Mouse (Mus musculus) heart, postnatal 0 days (tissue): ENCODE results near the gene Phospho1. TPM values are rescaled to one million over a fixed set of nuclear protein-coding genes. Genes with fewer than 3 reads are reported as not detected.
A peak's percentile ranks its signal among the peaks of the same experiment; 100 is the strongest.

ENCODE experiments used
- ATAC-seq: fragments of 200-750 bp; cut with Nextera tagmentation; 2 replicates; pipeline ENCODE4 v1.8.0; 2017; ENCODE audit warnings: low read depth, moderate number of reproducible peaks, moderate library complexity; ENCODE audit not compliant: insufficient read depth
- DNase-seq: peaks from one replicate; pipeline ENCODE4 v3.0.0-alpha.2; 2016; ENCODE audit warnings: low spot score
- H3K27ac ChIP-seq: fragments of 300-500 bp; sonication (generic); 2 replicates; pipeline ENCODE4 v1.5.1; 2014; ENCODE audit warnings: low read depth, mild to moderate bottlenecking
- H3K27me3 ChIP-seq: fragments of 300-500 bp; sonication (generic); 2 replicates; pipeline ENCODE4 v1.6.1; 2014; ENCODE audit warnings: low read length, mixed read lengths; ENCODE audit not compliant: control insufficient read depth, insufficient read depth
- H3K36me3 ChIP-seq: fragments of 300-500 bp; sonication (generic); replicated peaks from 2 replicates; pipeline ENCODE4 v1.6.1; 2014; ENCODE audit warnings: low read length, mixed read lengths; ENCODE audit not compliant: control insufficient read depth, insufficient read depth
- H3K4me1 ChIP-seq: fragments of 300-500 bp; sonication (generic); 2 replicates; pipeline ENCODE4 v1.6.1; 2014; ENCODE audit warnings: antibody characterized with exemption; ENCODE audit not compliant: control insufficient read depth, insufficient read depth
- H3K4me2 ChIP-seq: fragments of 300-500 bp; sonication (generic); 2 replicates; pipeline ENCODE4 v1.6.1; 2014; ENCODE audit warnings: low read depth, mild to moderate bottlenecking, low read length, moderate library complexity
- H3K4me3 ChIP-seq: fragments of 300-500 bp; sonication (generic); 2 replicates; pipeline ENCODE4 v1.5.1; 2014; ENCODE audit warnings: low read depth, low read length
- H3K9ac ChIP-seq: fragments of 300-500 bp; sonication (generic); replicated peaks from 2 replicates; pipeline ENCODE4 v1.6.1; 2014; ENCODE audit warnings: low read depth, low read length, mixed read lengths
- H3K9me3 ChIP-seq: fragments of 300-500 bp; sonication (generic); replicated peaks from 2 replicates; pipeline ENCODE4 v1.6.1; 2016; ENCODE audit warnings: low read length; ENCODE audit not compliant: control insufficient read depth
- CTCF ChIP-seq: IDR thresholded peaks from 2 replicates; pipeline ENCODE4 v1.5.1; 2016; ENCODE audit warnings: antibody characterized with exemption, control low read depth, low read depth
- EP300 ChIP-seq: IDR thresholded peaks from 2 replicates; pipeline ENCODE4 v1.6.1; 2016; ENCODE audit warnings: antibody characterized with exemption, low read depth
- WGBS: fragments of 180-500 bp; shearing (Covaris S2); extraction: QIAGEN DNeasy Blood & Tissue Kit; methylation state at CpG from one replicate; pipeline ENCODE4 v1.1.7; 2014; 5-methylcytosine and 5-hydroxymethylcytosine counted together
- polyA plus RNA-seq: library from polyadenylated mRNA; unstranded; fragments of >200 nt; fragmentation: Nextera tagmentation; extraction: Ambion mirVana; gene quantifications from 2 replicates; pipeline ENCODE4 v1.2.1, GENCODE M21; 2015
- total RNA-seq: library from RNA; depleted of rRNA; stranded (reverse); fragments of >200 nt; gene quantifications from 2 replicates; pipeline ENCODE4 v1.2.3, GENCODE M21; 2014; ENCODE audit warnings: low replicate concordance

The Phospho1 gene
- total and polyA plus RNA-seq, 2 experiments from 2014 or later = 6.7 to 46.6 TPM

DNA sequence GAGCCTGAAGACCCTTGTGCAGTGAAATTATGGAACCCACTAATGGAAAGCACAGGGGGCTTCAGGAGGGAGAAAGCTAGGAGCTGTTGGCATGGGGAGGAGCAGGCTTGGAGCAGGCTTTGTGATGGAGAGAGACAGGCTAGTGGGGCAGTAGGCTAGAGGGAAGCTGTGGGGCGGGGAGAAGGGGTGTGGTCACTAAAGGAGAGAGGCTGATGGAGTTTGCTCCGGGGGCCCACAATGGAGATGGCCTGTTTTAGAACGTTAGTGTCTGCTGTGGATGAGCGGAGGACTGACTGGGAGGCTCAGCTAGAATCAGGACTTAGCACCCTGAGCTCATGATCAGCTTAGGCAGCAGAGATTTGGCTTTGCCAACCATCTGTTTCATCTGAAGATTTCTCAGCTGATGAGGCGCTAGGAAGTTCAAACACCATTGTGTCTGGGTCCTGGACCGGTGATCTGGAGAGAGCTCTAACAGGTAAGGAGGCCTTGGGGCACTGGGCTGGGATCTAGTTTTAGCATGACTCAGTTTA lies 19.2 kb downstream of the Phospho1 start:
- no peaks in the 10 kb centered on the region for H3K27me3 ChIP-seq
- H3K9me3 ChIP-seq = no peaks in the 10 kb centered on the region
- peaks cover 4% of the 10 kb centered on the region; the same call in 1 of the 2 replicates for H3K4me1 ChIP-seq
- no peaks in the 10 kb centered on the region for H3K36me3 ChIP-seq
- no peak for ATAC-seq
- H3K4me2 ChIP-seq = peak overlapping the region; percentile 58
- DNase-seq = no peak
- WGBS = 40% methylated on average over 6 of the region's 6 CpGs
- peak overlapping the region; percentile 56 for H3K4me3 ChIP-seq
- TF ChIP-seq EP300 = no peak
- TF ChIP-seq CTCF = no peak
- peak overlapping the region; percentile 90 for H3K27ac ChIP-seq
- H3K9ac ChIP-seq = no peak overlapping the region

DNA sequence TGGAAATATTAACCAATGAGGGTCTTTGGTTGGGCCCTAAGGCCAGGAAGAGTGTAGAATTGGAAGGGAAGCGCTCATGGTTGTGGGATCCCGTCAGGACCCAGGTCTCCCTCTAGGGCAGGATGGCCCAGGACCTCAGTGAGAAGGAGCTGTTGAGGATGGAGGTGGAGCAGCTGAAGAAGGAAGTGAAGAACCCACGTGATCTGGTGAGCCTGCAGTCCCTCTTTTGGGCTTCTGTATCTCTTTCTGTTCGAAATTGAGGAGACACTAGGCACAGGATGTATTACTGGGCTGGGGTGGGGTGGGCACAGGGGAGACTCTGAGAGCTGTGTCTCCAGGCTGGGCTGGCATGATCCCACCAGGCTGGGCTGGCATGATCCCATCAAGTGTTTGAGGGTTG lies 20.6 kb downstream of the Phospho1 start:
- Histone ChIP-seq H3K9me3 (no peaks in the 10 kb centered on the region), H3K4me3 (no peak overlapping the region), H3K4me2 (peak overlapping the region; percentile 58), H3K9ac (no peak overlapping the region), H3K27me3 (no peaks in the 10 kb centered on the region), H3K4me1 (peaks cover 4% of the 10 kb centered on the region; the same call in 1 of the 2 replicates), H3K36me3 (no peaks in the 10 kb centered on the region), H3K27ac (no peak overlapping the region)
- WGBS = 47% methylated on average over 4 of the region's 4 CpGs
- no peak for DNase-seq
- no peak for ATAC-seq
- no peak for TF ChIP-seq CTCF
- no peak for TF ChIP-seq EP300

DNA sequence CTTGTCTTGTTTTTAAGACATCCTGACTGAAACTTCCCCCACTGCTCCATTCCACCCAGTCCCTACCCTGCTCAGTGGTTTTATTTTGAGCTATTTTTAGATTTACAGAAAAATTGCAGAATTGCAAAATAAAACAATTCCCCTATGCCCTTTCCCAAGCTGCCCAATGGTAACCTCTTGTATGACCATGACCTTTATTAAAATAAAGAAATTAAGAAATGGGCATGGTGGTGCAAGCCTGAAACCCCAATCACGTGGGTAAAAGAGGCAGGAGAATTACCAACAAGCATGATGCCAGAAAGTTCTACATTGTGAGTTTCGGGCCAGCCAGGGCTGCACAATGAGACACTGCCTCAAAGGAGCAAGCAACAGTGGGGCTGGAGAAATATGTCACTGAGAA lies 26.6 kb downstream of the Phospho1 start:
- H3K4me2 ChIP-seq = no peak overlapping the region
- no peaks in the 10 kb centered on the region for H3K4me1 ChIP-seq
- H3K9me3 ChIP-seq = no peaks in the 10 kb centered on the region
- no peaks in the 10 kb centered on the region for H3K36me3 ChIP-seq
- no peak for DNase-seq
- no peak overlapping the region for H3K27ac ChIP-seq
- H3K9ac ChIP-seq = no peak overlapping the region
- H3K27me3 ChIP-seq = no peaks in the 10 kb centered on the region
- 63% methylated on average over 2 of the region's 2 CpGs for WGBS
- TF ChIP-seq CTCF (no peak), EP300 (no peak)
- no peak for ATAC-seq
- no peak overlapping the region for H3K4me3 ChIP-seq

DNA sequence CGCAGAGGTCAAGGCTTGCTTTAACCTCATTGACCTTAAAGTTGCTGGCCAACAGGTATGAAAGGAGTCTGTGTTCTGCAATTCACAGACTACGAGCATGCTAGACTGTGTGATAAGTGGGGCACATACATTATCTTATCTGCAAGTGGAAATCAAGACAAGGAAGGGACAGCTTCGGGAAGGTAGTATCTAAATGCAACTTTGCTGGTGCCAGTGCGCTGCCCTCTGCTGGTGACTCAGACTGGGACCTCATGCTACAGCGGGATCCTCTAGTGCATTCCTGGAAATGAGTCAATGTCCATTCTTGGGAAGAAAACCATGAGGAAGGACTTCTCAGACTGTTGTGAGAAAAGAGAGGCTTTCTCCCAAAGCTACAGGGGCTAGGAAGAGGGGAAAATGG lies 29.4 kb downstream of the Phospho1 start:
- no peaks in the 10 kb centered on the region for H3K9me3 ChIP-seq
- H3K36me3 ChIP-seq = no peaks in the 10 kb centered on the region
- DNase-seq (peak; percentile 52), ATAC-seq (no peak)
- TF ChIP-seq CTCF (peak; percentile 77), EP300 (no peak)
- 38% methylated on average over 5 of the region's 5 CpGs for WGBS
- no peak overlapping the region for H3K9ac ChIP-seq
- H3K4me3 ChIP-seq = no peak overlapping the region
- no peak overlapping the region for H3K27ac ChIP-seq
- 0 out of 2 replicates have a peak, but pooled peaks cover 4% of the 10 kb centered on the region for H3K4me1 ChIP-seq
- no peak overlapping the region for H3K4me2 ChIP-seq
- H3K27me3 ChIP-seq = no peaks in the 10 kb centered on the region

DNA sequence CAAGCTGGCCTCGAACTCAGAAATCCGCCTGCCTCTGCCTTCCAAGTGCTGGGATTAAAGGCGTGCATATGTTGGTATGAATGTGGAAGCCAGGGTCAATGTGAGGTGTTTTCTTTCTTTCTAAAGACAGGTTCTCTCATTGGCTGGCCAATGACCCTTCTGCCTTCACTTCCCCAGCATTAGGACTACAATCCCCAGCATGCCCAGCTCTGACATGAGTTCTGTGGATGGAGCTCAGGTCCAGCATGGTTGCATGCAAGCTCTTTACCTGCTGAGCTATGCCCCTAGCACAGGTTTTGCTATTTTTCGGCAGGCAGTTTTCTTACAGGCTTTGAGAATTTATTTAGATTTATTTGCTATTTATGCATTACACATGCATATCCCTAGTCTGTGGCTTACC lies 33.0 kb downstream of the Phospho1 start:
- Histone ChIP-seq H3K9me3 (no peaks in the 10 kb centered on the region), H3K36me3 (no peaks in the 10 kb centered on the region), H3K4me3 (no peak overlapping the region), H3K27me3 (no peaks in the 10 kb centered on the region), H3K27ac (no peak overlapping the region), H3K9ac (no peak overlapping the region), H3K4me2 (no peak overlapping the region), H3K4me1 (0 out of 2 replicates have a peak, but pooled peaks cover 4% of the 10 kb centered on the region)
- 76% methylated on average over 4 of the region's 4 CpGs for WGBS
- DNase-seq (no peak), ATAC-seq (no peak)
- TF ChIP-seq CTCF = no peak
- no peak for TF ChIP-seq EP300
